Mouse (Mus musculus): ENCODE results near the gene Kat6b.

GRCm38 (mm10) chr14:21614103-21614502, 132.9 kb downstream of the Kat6b start:
- TF ChIP-seq CHD2 (IDR thresholded peaks at IDR 0.05; ENCODE audit: low read length) (no peak), ZMIZ1 (IDR thresholded peaks at IDR 0.05; ENCODE audit: low read depth, low read length) (no peak), KAT2A (IDR thresholded peaks at IDR 0.05; ENCODE audit: insufficient replicate concordance, low read length) (no peak), CTCF (conservative IDR thresholded peaks at IDR 0.05 in 1 of 2, IDR thresholded peaks at IDR 0.05 in 1 of 2; ENCODE audit: low read depth in 2 of 2, low read length in 2 of 2) (no peak), HCFC1 (IDR thresholded peaks at IDR 0.05; ENCODE audit: low read depth, low read length) (no peak), MAZ (IDR thresholded peaks at IDR 0.05; ENCODE audit: low read depth, low read length) (no peak), POLR2A (IDR thresholded peaks at IDR 0.05; ENCODE audit: low read depth, low read length) (no peak), USF2 (conservative IDR thresholded peaks at IDR 0.05; ENCODE audit: low read depth, low read length) (no peak), NELFE (IDR thresholded peaks at IDR 0.05; ENCODE audit: low read depth, low read length) (no peak)

Data from CH12.LX (cell line).